Mouse (Mus musculus): ENCODE measurements around the gene Tmem259. TPM values are rescaled to one million over a fixed set of nuclear protein-coding genes. Genes with fewer than 3 reads are reported as not detected.

The Tmem259 gene
- total and polyA plus RNA-seq, 3 experiments: 62.0 to 150 TPM; not detected in 1

GRCm38 (mm10) chr10:79979401-79980155 lies 4.6 kb downstream of the Tmem259 start:
- H3K4me1 ChIP-seq (ENCODE audit: control insufficient read depth in 1 of 2, insufficient read depth in 2 of 2, low read length in 2 of 2): peaks cover 0 to 8% of the 10 kb centered on the region in 2 experiments; a peak in 1 of 4 replicates

DNA sequence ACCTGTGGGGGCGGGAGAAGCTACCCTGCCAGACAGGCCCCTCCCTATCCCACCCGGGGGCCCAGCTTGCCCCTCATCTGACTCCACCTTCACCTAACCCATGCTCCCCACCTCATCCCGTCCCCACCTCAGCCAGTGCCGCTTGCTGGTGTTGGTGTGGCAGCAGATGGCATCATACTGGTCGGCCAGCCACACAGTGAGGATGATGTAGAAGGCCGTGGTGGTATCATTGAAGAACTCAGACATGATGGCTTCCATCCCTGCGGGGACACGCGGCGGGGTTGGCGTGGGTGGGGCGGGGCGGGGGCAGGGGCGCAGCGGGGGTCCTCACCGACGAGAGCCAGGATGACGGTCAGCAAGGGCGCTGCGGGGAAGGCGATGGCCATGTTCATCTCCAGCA lies 6.1 kb downstream of the Tmem259 start:
- Histone ChIP-seq H3K9me3 (replicated peaks; ENCODE audit: insufficient read depth, low read length) (no peaks in the 10 kb centered on the region), H3K27me3 (ENCODE audit: control insufficient read depth in 1 of 2, insufficient read depth in 2 of 2, low read length in 2 of 2) (no peaks in the 10 kb centered on the region), H3K79me2 (ENCODE audit: control insufficient read depth, insufficient read depth, low read length, poor library complexity) (peaks cover 21% of the 10 kb centered on the region), H3K9ac (ENCODE audit: control insufficient read depth, low read depth, low read length, poor library complexity, severe bottlenecking) (no peak overlapping the region), H3K4me3 (ENCODE audit: control insufficient read depth in 1 of 2, insufficient read depth in 1 of 2, low read depth in 2 of 2, low read length in 2 of 2) (no peak overlapping the region), H3K4me1 (ENCODE audit: control insufficient read depth in 1 of 2, insufficient read depth in 2 of 2, low read length in 2 of 2) (peaks cover 0 to 1% of the 10 kb centered on the region in 2 experiments; a peak in 1 of 4 replicates), H3K27ac (ENCODE audit: control insufficient read depth, low read depth, low read length) (no peak overlapping the region), H3K36me3 (ENCODE audit: control insufficient read depth in 1 of 2, insufficient read depth in 2 of 2, low read length in 2 of 2) (peaks cover 0 to under 1% of the 10 kb centered on the region in 2 experiments; a peak in 3 of 4 replicates)
- no peak for DNase-seq (ENCODE audit: low read depth, low spot score)
- TF ChIP-seq NRF1 (IDR thresholded peaks at IDR 0.05; ENCODE audit: insufficient read depth, low read depth, low read length, poor library complexity, severe bottlenecking): no peak
- TF ChIP-seq SIN3A (IDR thresholded peaks at IDR 0.05; ENCODE audit: low read length): no peak
- no peak for TF ChIP-seq GATA1 (IDR thresholded peaks at IDR 0.05; ENCODE audit: low read depth, low read length)
- TF ChIP-seq RAD21 (IDR thresholded peaks at IDR 0.05; ENCODE audit: low read depth, low read length): no peak
- no peak for TF ChIP-seq E2F4 (IDR thresholded peaks at IDR 0.05; ENCODE audit: borderline replicate concordance, low read depth, low read length)

More at GRCm38 (mm10) chr10:79979401-79980155, 4.6 kb downstream of the Tmem259 start:
- Histone ChIP-seq H3K79me2 (ENCODE audit: control insufficient read depth, insufficient read depth, low read length, poor library complexity) (peaks cover 30% of the 10 kb centered on the region), H3K27ac (ENCODE audit: control insufficient read depth, low read depth, low read length) (no peak overlapping the region), H3K9ac (ENCODE audit: control insufficient read depth, low read depth, low read length, poor library complexity, severe bottlenecking) (no peak overlapping the region), H3K9me3 (replicated peaks; ENCODE audit: insufficient read depth, low read length) (no peaks in the 10 kb centered on the region), H3K27me3 (ENCODE audit: control insufficient read depth in 1 of 2, insufficient read depth in 2 of 2, low read length in 2 of 2) (no peaks in the 10 kb centered on the region), H3K36me3 (ENCODE audit: control insufficient read depth in 1 of 2, insufficient read depth in 2 of 2, low read length in 2 of 2) (peaks cover 0 to 5% of the 10 kb centered on the region in 2 experiments; a peak in 3 of 4 replicates), H3K4me3 (ENCODE audit: control insufficient read depth in 1 of 2, insufficient read depth in 1 of 2, low read depth in 2 of 2, low read length in 2 of 2) (no peak overlapping the region)
- DNase-seq (ENCODE audit: low read depth, low spot score): no peak
- TF ChIP-seq ZKSCAN1 (IDR thresholded peaks at IDR 0.05; ENCODE audit: low read depth, low read length) (no peak), POLR2AphosphoS5 (IDR thresholded peaks at IDR 0.05; ENCODE audit: borderline replicate concordance, low read depth, low read length) (no peak), ELF1 (IDR thresholded peaks at IDR 0.05; ENCODE audit: low read depth, low read length) (no peak), MXI1 (IDR thresholded peaks at IDR 0.05; ENCODE audit: low read depth, low read length) (no peak), USF1 (IDR thresholded peaks at IDR 0.05; ENCODE audit: low read depth, low read length) (no peak), SMC3 (IDR thresholded peaks at IDR 0.05; ENCODE audit: low read depth, low read length) (no peak), NRF1 (IDR thresholded peaks at IDR 0.05; ENCODE audit: insufficient read depth, low read depth, low read length, poor library complexity, severe bottlenecking) (no peak), MAFK (IDR thresholded peaks at IDR 0.05; ENCODE audit: borderline replicate concordance, low read depth, low read length) (no peak), JUND (IDR thresholded peaks at IDR 0.05; ENCODE audit: low read depth, low read length) (no peak), HCFC1 (IDR thresholded peaks at IDR 0.05; ENCODE audit: low read depth, low read length) (no peak), NELFE (IDR thresholded peaks at IDR 0.05; ENCODE audit: low read depth, low read length) (no peak), CTCF (IDR thresholded peaks at IDR 0.05 in 2 of 3, conservative IDR thresholded peaks at IDR 0.05 in 1 of 3; ENCODE audit: control insufficient read depth in 1 of 3, insufficient read depth in 1 of 3, low read depth in 2 of 3, low read length in 3 of 3, poor library complexity in 1 of 3, severe bottlenecking in 1 of 3) (no peak), MAX (IDR thresholded peaks at IDR 0.05; ENCODE audit: low read length) (no peak), ZMIZ1 (IDR thresholded peaks at IDR 0.05; ENCODE audit: low read depth, low read length) (no peak)
